In the genomic region with DNA sequence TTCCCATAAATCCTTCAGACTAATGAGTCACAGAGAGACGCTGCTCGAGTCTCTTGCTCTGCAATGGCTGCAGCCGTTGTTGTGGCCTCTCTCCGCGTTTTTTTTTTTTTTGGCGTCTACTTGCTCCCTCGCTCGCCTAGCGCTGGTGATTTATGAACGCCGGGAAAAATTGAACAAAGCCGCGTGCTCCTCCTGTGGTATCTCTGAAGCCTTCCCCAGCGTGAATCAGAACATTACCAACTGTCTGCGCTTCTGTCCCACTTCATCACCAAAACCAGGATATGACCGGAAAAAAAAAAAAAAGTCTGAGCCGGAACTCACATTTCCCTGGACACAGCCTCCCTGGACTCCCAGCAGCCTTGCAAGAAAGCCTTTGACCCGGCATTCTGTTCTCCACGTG, we compare ENCODE assay signal across 8 mouse cellular contexts. TPM values are rescaled to one million over a fixed set of nuclear protein-coding genes. Genes with fewer than 3 reads are reported as not detected.
DNase-seq lines count a peak whose midpoint lies in the region; ATAC-seq and TF ChIP-seq lines count a peak whose summit lies in the region.
"Had no signal": no experiment of that assay in that cellular context is flagged by ENCODE, and none has a peak within 500 bp of the region (broad histone marks: within the 10 kb centered on the region; RNA-seq: fewer than 3 reads in every experiment).

No protein-coding gene starts in this region.

- ATAC-seq in lung, embryonic 14.5 days (ENCODE audit: insufficient read depth): no peak
- ATAC-seq in intestine, embryonic 15.5 days: no peak
- no peak for ATAC-seq in limb, embryonic 15.5 days (ENCODE audit: insufficient number of reproducible peaks, low FRiP score, low TSS enrichment, low read depth)
- ATAC-seq in cerebellum, adult (ENCODE audit: insufficient number of reproducible peaks, low FRiP score, low TSS enrichment): no peak

- no peaks in the 10 kb centered on the region for H3K9me3 ChIP-seq in lung, embryonic 14.5 days (ENCODE audit: low read depth, low read length)
- no peaks in the 10 kb centered on the region for H3K9me3 ChIP-seq in intestine, embryonic 15.5 days
- H3K9me3 ChIP-seq in limb, embryonic 15.5 days: no peaks in the 10 kb centered on the region

- peak overlapping the region; percentile 13; the same call in 1 of the 2 replicates for H3K4me3 ChIP-seq in lung, embryonic 14.5 days (ENCODE audit: low read depth, low read length)
- H3K4me3 ChIP-seq in intestine, embryonic 15.5 days (replicated peaks): no peak overlapping the region
- H3K4me3 ChIP-seq in limb, embryonic 15.5 days: no peak overlapping the region

- peak overlapping the region; percentile 6; the same call in 1 of the 2 replicates for H3K9ac ChIP-seq in lung, embryonic 14.5 days
- no peak overlapping the region; the same call in 1 of the 2 replicates for H3K9ac ChIP-seq in intestine, embryonic 15.5 days
- no peak overlapping the region for H3K9ac ChIP-seq in limb, embryonic 15.5 days

- H3K27ac ChIP-seq in lung, embryonic 14.5 days (ENCODE audit: low read depth): peak overlapping the region; percentile 77
- H3K27ac ChIP-seq in intestine, embryonic 15.5 days: 0 out of 2 replicates have a peak overlapping the region, but pooled peaks have one; percentile 29
- H3K27ac ChIP-seq in limb, embryonic 15.5 days: no peak overlapping the region

- TF ChIP-seq CTCF in lung, embryonic 14.5 days (IDR thresholded peaks at IDR 0.05; ENCODE audit: low read depth): no peak

- WGBS in lung, embryonic 14.5 days: 2% methylated on average over 19 of the region's 19 CpGs
- 6% methylated on average over 19 of the region's 19 CpGs for WGBS in intestine, embryonic 15.5 days
- WGBS in limb, embryonic 15.5 days: 12% methylated on average over 19 of the region's 19 CpGs

- peak; percentile 90 for DNase-seq in lung, embryonic 14.5 days
- DNase-seq in lung, postnatal 25 days (ENCODE audit: low spot score): no peak
- DNase-seq in left cerebral cortex, adult 9 months (ENCODE audit: low spot score in 2 of 2): no peak
- DNase-seq in right cerebral cortex, adult 2 months (ENCODE audit: low spot score in 2 of 2): no peak

- H3K27me3 ChIP-seq in lung, embryonic 14.5 days (ENCODE audit: insufficient read depth, low read length): peaks cover 43% of the 10 kb centered on the region
- H3K27me3 ChIP-seq in intestine, embryonic 15.5 days (replicated peaks): no peaks in the 10 kb centered on the region
- H3K27me3 ChIP-seq in limb, embryonic 15.5 days: peaks cover 79% of the 10 kb centered on the region

- peaks cover 46% of the 10 kb centered on the region for H3K4me1 ChIP-seq in lung, embryonic 14.5 days (ENCODE audit: insufficient read depth)
- peaks cover 58% of the 10 kb centered on the region for H3K4me1 ChIP-seq in intestine, embryonic 15.5 days (replicated peaks)
- peaks cover 24% of the 10 kb centered on the region; the same call in 1 of the 2 replicates for H3K4me1 ChIP-seq in limb, embryonic 15.5 days

- peaks cover 3% of the 10 kb centered on the region; the same call in 1 of the 2 replicates for H3K36me3 ChIP-seq in lung, embryonic 14.5 days (ENCODE audit: insufficient read depth)
- H3K36me3 ChIP-seq in intestine, embryonic 15.5 days: no peaks in the 10 kb centered on the region
- H3K36me3 ChIP-seq in limb, embryonic 15.5 days: no peaks in the 10 kb centered on the region

- peak overlapping the region; percentile 53 for H3K4me2 ChIP-seq in lung, embryonic 14.5 days
- peak overlapping the region; percentile 49 for H3K4me2 ChIP-seq in intestine, embryonic 15.5 days (replicated peaks)
- H3K4me2 ChIP-seq in limb, embryonic 15.5 days: 0 out of 2 replicates have a peak overlapping the region, but pooled peaks have one; percentile 14

RNA-seq across cellular contexts. Expression of gene Hoxa4, which starts 6.3 kb away (rescaled TPM):
- polyA plus RNA-seq in lung, embryonic 14.5 days (2014; fragmentation: Nextera tagmentation; extraction: Ambion mirVana): 7.0 and 7.7 TPM in 2 replicates
- 3.7 and 4.5 TPM in 2 replicates for polyA plus RNA-seq in intestine, embryonic 15.5 days (2015; fragmentation: Nextera tagmentation; extraction: Ambion mirVana)
- polyA plus RNA-seq in limb, embryonic 15.5 days (2015; fragmentation: Nextera tagmentation; extraction: Ambion mirVana): 0.52 and 0.63 TPM in 2 replicates
- polyA plus RNA-seq: heart, embryonic 16.5 days had no signal

RNA-seq across cellular contexts. Expression of gene 5730596B20Rik, which starts 7.9 kb away (rescaled TPM):
- polyA plus RNA-seq in lung, embryonic 14.5 days (2014; fragmentation: Nextera tagmentation; extraction: Ambion mirVana): 2.3 and 2.6 TPM in 2 replicates
- 1.9 and 2.0 TPM in 2 replicates for polyA plus RNA-seq in intestine, embryonic 15.5 days (2015; fragmentation: Nextera tagmentation; extraction: Ambion mirVana)
- polyA plus RNA-seq in limb, embryonic 15.5 days (2015; fragmentation: Nextera tagmentation; extraction: Ambion mirVana): 0.10 and 0.26 TPM in 2 replicates

RNA-seq across cellular contexts. Expression of gene Hoxa5, which starts 19.2 kb away (rescaled TPM):
- polyA plus RNA-seq in lung, embryonic 14.5 days (2014; fragmentation: Nextera tagmentation; extraction: Ambion mirVana): 58.3 and 58.5 TPM in 2 replicates
- 22.9 and 25.1 TPM in 2 replicates for polyA plus RNA-seq in intestine, embryonic 15.5 days (2015; fragmentation: Nextera tagmentation; extraction: Ambion mirVana)
- 1.7 and 2.1 TPM in 2 replicates for polyA plus RNA-seq in limb, embryonic 15.5 days (2015; fragmentation: Nextera tagmentation; extraction: Ambion mirVana)

RNA-seq across cellular contexts. Expression of gene Hoxa2, which starts 20.6 kb away (rescaled TPM):
- polyA plus RNA-seq in lung, embryonic 14.5 days (2014; fragmentation: Nextera tagmentation; extraction: Ambion mirVana): 14.4 and 15.2 TPM in 2 replicates
- 7.4 and 8.6 TPM in 2 replicates for polyA plus RNA-seq in intestine, embryonic 15.5 days (2015; fragmentation: Nextera tagmentation; extraction: Ambion mirVana)
- polyA plus RNA-seq in limb, embryonic 15.5 days (2015; fragmentation: Nextera tagmentation; extraction: Ambion mirVana): 0.59 and 0.76 TPM in 2 replicates

RNA-seq across cellular contexts. Expression of gene Hoxa6, which starts 23.3 kb away (rescaled TPM):
- polyA plus RNA-seq in lung, embryonic 14.5 days (2014; fragmentation: Nextera tagmentation; extraction: Ambion mirVana): 4.0 and 5.1 TPM in 2 replicates
- 2.2 and 2.3 TPM in 2 replicates for polyA plus RNA-seq in intestine, embryonic 15.5 days (2015; fragmentation: Nextera tagmentation; extraction: Ambion mirVana)
- 0.41 and 1.1 TPM in 2 replicates for polyA plus RNA-seq in limb, embryonic 15.5 days (2015; fragmentation: Nextera tagmentation; extraction: Ambion mirVana)
- polyA plus RNA-seq: heart, embryonic 16.5 days had no signal
